Mouse (Mus musculus): ENCODE results near the gene Tradd.
A peak's percentile ranks its signal among the peaks of the same experiment; 100 is the strongest.
"Not testable (repeated sequence)": the region's sequence is repeated elsewhere in the genome, so short reads cannot be mapped to it uniquely, and the experiment has no call there.

Tradd gene

DNA sequence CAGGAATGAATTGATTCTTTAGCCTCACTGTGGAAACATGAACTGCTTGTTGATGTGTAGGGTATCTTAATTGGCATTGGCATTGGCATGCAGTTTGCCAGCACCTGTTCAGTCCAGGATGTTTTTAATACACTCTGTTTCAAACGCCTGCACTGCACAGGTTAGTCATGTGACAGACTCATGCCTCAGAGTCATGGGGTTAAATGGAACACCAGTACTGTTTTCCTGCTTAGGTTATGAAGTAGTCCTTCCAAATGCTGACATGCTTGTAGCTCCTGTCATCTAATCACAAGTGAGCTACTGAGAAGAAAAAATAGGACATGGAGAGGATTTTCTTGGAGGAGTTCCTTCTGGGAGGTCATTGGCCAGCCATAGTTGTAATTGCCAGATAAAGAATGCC, 29.2 kb downstream of the Tradd start:
- DNase-seq, result no peak

DNA sequence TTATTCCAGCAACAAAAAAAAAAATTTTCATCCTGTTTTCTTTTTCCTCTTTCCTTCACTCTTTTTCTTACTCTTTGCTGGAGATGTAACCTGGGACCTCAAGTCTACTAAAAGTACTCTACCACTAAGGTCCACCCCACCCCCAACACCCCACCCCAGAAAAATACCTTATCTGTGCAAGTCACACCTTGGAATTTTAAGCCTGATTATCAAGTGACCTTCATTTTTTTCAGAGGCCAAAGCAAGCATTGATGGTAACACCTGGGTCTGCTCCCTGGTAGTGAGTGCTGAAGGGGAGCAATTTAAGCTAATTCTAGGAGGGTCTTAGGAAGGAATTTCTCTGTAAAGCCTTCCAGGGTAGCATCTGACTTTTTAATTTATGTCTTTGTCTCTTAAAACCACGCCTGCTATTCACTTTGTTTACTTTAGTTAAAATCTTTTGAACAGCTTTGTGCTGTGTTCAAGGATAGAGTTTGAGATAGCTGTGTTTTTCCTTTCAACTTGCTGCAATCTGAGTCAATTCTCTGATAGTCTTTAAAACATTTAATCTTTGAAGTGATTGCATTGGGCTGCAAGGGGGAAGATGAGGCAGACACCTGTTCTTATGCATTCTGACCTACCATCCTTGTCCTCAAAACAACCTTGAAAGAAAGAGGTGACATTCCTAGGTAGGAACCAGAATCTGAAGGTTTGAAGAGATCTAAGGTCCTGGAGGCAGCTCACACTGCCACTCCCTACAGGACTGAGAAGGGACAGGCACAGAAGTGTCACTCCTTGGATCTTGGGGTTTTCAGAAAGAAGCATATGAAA, 31.1 kb downstream of the Tradd start:
- DNase-seq, result no peak

GRCm38 (mm10) chr8:105232321-105232693, 32.1 kb downstream of the Tradd start:
- DNase-seq, result not testable (repeated sequence)

DNA sequence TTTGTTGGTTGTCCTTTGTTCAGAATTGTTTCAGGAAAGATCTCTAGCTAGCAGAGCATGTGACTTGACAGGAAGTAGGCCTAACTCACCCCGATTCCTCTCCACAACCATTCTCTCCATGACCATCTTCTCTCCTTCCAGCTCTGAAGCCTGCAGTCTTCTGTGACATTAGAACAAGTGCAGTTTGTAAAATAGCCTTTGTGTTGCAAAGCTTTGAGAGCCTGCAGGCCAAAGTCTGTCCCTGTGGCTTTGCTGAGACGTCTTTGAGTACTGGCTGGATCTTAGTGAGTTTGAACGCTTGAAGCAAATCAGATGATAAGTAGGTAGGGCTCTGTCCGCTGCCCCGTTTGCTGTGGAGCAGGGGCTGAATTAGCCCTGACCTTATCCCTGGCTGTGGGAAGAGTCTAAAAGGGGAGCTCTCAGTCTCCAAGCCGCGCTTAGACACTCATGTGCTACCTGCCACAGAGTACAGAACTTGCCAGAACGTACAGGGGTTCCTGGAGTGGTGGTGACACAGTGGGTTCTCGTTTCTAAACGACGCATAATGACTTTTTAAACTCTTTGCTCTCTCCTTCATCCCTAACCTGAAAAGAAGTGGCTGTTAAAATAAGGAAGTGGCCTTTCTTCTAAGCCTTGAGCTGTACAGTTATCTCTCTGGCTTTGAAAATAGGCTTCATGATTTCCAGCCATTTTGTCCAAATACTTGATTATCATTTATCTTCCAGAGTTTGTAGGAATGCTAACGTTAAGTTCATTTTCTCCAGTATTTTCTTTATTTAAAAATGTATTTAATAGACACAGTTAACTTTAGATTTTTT, 32.7 kb downstream of the Tradd start:
- no peak for DNase-seq

- DNase-seq, result peak; percentile 83
Observed at GRCm38 (mm10) chr8:105225917-105226316, 38.5 kb downstream of the Tradd start.

- DNase-seq, result no peak
Observed at GRCm38 (mm10) chr8:105225272-105225593, 39.2 kb downstream of the Tradd start.

DNA sequence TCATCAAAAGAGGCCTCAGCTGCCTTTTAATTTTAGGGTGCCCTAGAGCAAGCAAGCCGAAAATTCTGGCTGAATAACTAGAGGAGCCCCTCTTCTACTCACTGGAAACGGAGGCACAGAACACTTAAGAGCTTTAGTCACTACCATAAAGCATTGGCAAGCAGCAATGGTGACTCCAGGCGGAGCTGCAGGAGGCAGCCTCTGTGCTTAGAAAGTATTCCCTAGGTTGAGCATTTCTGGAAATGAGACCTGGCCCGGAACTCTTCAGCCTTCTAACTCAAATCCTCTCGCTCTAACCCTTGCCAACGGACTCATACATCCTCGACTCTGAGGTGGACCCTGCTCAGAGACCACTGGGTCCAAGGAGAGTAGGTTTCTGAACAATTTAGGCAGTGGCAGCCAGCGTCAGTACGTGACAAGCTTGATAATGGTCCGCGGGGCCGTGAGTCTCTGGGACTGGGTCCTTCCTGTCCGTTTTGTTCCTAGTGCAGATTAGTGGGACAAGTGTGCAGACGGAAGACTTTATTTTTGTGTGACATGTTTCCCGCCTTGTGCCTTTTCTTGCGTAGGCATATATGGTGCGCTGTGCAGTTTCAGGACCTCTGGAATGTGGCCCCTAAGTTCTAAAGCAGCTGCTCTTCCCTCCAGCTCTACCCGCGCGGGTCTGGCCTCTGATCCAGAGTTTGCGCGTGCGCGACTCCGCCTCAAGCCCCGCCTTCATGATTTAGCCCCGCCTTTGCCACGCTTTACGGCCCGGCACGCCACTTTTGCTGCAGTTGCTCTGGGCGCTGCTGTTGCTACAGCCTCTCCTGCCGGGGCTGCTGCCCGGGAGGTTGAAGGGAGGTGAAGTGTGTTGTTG, 39.8 kb downstream of the Tradd start, which contains the start of gene D230025D16Rik:
Gene D230025D16Rik, plus strand, starts transcription at position 733 of the 859 bp plus-strand sequence.
- DNase-seq, result peak; percentile 99

GRCm38 (mm10) chr8:105223850-105224249, 40.6 kb downstream of the Tradd start:
- DNase-seq, result peak; percentile 73

GRCm38 (mm10) chr8:105217926-105218522, 46.4 kb downstream of the Tradd start:
- peak; percentile 69 for DNase-seq

DNA sequence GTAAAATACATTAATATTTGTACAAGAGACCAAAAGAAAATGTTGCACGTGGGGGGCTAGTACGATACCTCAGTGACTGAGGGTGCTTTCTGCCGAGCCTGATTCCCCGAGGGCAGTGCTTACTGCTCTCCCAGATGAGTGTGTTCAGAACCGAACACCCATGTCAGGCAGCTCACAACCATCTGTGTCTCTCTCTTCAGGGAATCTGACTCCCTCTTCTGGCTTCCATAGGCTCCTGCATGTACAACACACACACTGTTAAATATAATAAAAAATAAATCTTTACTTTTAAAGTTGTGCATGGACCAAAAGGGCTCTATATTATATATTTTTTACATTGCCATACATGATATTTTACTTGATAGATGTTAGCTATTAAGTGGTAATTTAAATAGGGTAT, 50.3 kb downstream of the Tradd start:
- DNase-seq, result peak; percentile 2

DNA sequence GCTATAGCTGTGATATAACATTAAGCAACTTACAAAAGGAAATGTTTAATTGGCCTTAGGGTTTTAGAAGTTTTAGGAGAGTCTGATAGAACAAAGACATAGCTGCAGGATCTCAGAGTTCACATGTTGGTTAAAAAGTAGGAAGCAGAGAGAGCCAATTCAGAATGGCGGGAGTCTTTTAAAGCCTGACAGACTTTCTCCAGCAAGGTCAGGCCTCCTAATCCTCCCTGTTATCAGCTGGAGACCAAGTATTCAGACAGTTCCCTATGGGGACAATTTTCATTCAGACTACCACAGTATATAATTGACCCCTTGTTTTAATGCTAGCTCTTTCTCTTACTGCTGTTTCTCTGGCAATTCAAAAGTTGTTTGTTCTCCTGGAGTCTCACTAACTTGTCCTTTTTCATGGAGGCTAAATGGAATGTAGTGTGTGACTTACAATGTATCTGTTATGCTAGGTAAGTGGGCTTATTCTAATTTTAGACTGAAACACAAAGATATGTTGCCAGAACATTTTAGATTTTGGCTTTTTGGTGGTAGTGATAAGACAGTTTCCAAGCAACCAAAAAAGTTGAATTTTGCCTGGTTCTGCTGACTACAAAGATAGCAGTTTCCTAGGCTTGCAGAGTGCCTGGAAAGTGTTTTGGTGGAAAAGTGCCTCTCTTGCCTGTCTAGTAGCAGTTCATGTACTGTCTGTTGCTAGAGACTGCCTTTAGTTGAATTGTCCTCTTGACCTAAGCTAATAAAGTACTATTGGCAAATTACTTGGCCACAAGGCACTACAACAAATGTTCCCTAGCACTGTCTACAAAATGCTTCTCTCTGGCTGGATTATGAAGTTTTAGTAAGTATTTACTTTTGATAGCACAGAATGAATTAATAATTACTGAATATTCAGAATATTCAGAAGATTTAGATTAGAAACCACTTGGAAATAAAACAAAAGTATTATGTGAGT, 55.0 kb downstream of the Tradd start:
- DNase-seq, result no peak
